Mouse (Mus musculus): ENCODE measurements around the gene Prkrip1.
"Not testable (repeated sequence)": the region's sequence is repeated elsewhere in the genome, so short reads cannot be mapped to it uniquely, and the experiment has no call there.

The Prkrip1 gene

DNA sequence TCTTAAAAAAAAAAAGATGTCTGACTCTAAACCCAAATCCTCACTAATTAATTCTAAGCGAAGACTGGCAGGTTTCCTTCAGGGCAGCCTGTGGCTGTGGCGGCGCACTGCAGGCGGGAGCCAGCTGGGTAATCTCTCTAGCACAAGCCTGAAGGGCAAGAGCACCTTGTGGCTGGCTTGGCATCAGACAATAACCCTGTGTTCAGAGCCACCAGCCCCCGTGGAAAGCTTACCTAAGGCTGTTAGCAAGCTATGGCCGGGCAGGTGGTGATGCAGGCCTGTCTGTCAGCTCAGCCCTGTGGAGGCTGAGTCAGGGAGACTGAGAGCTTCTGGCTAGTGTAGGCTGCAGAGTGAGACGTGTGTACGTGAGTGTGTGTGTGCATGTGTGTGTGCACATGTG lies 33.5 kb downstream of the Prkrip1 start:
- in situ Hi-C loops (cut with MboI, MseI) = no loop called here

DNA sequence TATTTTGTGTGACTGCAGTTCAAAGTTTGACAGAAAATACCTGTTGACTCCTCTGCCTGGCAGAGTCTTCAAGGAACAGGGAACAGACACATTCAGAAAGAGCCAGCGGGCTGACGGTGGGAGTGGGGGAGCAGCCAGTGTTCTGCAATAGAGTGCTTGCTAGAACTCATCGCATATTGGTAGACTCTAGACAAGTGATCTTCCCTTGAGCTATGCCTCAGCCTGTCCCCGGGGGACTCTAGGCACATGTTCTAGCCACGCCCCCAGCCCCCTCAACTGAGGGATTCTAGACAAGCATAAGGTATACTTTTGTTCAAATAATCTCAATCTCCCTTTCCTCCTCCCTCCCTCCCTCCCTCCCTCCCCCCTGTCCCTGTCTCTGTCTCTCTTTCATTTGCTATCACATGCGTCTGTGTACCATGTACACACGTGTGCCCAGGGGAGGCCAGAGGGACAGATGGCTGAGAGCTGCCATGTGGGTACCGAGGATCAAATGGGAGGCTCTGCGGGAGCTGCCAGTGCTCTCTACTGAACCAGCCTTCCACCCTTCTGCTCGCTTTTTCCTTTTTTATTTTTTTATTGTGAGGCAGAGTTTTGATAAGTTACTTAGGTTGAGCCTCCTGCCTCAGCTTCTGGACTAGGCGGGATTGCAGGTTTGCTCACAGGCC lies 34.8 kb downstream of the Prkrip1 start:
- in situ Hi-C loops (cut with MboI, MseI) = no loop called here

DNA sequence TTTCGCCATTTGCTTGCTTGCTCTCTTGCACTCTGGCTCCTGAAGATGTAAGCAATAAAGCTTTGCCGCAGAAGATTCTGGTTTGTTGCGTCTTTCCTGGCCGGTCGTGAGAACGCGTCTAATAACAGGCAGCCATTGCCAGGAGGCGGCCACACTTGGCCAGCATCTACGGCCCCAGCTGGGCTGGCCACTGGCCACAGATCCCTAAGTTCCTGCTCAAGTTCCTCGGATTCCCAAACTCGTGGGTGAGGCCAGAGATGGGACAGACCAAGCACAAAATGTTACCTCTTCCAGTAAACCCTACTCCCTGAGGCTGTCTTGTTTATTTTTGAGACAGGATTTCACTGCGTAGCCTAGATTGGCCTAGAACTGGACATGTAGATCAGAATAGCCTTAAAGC lies 38.7 kb downstream of the Prkrip1 start:
- in situ Hi-C loops (cut with MboI, MseI) = not testable (repeated sequence)

GRCm38 (mm10) chr5:136155399-136155798 lies 43.4 kb downstream of the Prkrip1 start:
- in situ Hi-C loops (cut with MboI, MseI) = no loop called here

DNA sequence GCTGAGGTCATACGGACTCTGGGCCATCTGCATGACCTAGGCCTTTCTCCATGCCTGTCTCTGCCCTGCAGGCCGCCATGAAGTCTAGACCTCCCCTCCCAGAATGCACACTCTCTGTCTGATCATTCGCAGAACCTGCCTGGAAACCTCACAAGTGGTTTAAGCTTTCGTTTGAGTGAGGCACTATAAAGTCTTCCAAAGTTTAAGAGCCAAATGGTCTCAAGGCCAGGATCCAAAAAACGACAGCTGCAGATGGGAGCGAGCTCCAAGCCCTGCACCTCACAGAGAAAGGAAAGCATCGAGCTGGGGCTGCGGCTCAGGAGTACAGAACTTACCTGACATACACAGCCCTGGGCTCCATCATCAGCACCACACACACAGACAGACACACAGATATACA lies 46.4 kb downstream of the Prkrip1 start:
- in situ Hi-C loops (cut with MboI, MseI) = no loop called here

GRCm38 (mm10) chr5:136149134-136149576 lies 49.6 kb downstream of the Prkrip1 start:
- in situ Hi-C loops (cut with MboI, MseI) = not testable (repeated sequence)

DNA sequence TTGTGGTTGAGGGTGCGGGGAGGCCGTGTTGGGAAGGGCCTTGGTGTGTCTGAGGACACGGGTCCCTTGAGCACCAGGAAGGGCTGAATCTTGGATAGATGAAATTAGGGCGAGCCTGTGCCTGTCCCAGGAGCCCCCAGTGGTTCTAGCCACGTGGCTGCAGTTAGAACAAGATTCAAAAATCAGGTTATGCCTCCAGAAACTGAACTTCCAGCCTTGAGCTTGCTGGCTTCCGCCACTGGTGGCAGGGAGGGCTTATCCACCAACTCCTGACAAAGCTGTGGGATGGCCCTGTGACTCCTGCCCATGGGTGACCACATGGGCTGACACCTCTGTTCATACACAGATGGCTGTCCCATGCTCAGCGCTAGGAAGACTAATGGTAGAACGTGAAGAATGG lies 51.1 kb downstream of the Prkrip1 start:
- in situ Hi-C loops (cut with MboI, MseI) = no loop called here

DNA sequence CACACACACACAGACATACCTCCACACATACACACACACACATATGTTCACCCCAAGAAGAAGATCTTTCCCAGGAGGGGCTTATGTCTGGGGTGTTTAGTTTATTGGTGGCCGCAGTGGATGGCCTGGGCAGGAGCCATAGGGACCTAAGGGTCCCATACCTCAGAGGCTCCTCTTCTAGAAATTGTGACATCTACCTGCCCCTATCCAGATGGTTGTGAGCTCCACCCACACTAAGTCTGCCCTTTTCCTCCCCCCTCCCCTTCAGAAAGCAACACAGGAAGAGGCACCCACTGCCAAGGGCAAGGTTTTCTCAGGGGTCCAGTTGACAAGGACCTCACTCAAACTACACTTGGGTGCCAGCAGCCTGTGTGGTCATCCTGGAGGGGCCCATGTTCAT lies 51.8 kb downstream of the Prkrip1 start:
- in situ Hi-C loops (cut with MboI, MseI) = no loop called here

- in situ Hi-C loops (cut with MboI, MseI) = no loop called here
Measured at GRCm38 (mm10) chr5:136144606-136145430, 53.9 kb downstream of the Prkrip1 start.

GRCm38 (mm10) chr5:136143161-136143755 lies 55.5 kb downstream of the Prkrip1 start:
- in situ Hi-C loops (cut with MboI, MseI) = no loop called here

GRCm38 (mm10) chr5:136142746-136143145 lies 56.0 kb downstream of the Prkrip1 start:
- in situ Hi-C loops (cut with MboI, MseI) = no loop called here

GRCm38 (mm10) chr5:136140057-136140482 lies 58.7 kb downstream of the Prkrip1 start:
- in situ Hi-C loops (cut with MboI, MseI) = no loop called here

DNA sequence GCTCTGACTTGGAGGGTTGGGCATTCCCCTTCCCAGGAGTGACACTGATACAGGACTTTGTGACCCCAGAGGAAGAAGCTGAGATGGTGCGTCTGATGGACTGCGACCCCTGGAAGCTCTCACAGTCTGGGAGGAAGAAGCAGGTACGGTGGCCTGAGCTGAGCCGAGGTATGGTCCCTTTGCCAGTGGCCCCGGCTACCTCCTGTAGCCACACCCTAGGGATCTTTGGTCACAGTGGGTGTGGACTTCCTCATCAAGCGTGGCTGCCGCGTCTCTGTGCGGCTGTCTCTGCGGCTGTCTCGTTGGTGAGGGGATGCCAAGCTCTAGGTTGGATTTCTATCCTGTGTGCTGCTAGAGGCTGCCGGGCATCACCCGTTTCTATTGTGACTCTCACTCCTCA lies 59.4 kb downstream of the Prkrip1 start:
- in situ Hi-C loops (cut with MboI, MseI) = no loop called here

DNA sequence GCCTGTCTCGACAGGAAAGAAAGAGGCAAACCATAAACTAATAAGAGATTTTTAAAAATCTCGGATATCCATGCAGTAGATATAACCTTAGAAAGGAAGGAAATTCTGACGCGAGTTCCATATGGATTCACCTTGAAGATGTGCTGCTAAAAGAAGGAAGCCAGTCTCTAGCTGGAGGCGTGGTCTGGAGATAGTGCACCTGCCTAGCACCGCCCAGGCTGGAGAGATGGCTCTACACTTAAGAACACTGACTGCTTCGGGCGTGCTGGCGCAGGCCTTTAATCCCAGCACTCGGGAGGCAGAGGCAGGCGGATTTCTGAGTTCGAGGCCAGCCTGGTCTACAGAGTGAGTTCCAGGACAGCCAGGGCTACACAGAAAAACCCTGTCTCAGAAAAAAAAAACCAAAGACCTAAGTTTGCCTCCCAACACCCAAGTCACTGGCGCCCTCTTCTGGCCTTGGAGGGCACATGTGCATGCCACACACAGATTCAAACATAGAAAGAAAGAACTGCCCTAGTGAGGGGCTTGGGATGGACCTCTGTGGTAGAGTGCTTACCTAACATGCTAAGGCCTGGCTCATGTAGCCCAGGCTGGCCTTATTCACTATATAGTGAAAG lies 61.0 kb downstream of the Prkrip1 start:
- in situ Hi-C loops (cut with MboI, MseI) = no loop called here

DNA sequence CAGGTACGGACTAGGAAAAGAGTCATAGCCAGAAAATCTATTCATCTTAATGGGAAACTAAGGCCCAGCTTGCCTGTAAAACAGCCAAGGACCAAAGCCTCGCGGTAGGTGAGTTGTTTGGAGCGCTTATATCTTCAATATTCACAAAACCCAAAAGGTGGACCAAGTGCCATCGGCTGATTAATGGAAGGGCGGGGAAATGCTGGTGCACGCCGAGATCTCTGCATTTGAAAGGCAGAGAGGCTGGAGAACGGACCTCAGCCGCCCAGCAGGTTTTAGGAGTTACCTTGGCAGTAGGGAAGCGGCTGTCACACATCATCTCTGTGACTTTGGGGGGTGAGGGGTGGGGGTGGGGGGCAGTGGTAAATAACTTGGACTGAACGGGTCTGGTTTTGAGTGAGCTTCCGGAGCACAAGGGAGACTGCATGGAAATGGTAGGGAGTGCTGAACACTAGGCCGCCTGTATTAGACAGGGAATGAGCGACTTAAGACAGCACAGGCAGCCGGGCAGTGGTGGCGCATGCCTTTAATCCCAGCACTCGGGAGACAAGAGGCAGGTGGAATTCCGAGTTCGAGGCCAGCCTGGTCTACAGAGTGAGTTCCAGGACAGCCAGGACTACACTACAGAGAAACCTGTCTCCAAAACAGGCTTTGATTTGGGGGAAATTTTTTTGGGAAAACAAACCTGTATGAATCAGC lies 62.3 kb downstream of the Prkrip1 start:
- in situ Hi-C loops (cut with MboI, MseI) = no loop called here

DNA sequence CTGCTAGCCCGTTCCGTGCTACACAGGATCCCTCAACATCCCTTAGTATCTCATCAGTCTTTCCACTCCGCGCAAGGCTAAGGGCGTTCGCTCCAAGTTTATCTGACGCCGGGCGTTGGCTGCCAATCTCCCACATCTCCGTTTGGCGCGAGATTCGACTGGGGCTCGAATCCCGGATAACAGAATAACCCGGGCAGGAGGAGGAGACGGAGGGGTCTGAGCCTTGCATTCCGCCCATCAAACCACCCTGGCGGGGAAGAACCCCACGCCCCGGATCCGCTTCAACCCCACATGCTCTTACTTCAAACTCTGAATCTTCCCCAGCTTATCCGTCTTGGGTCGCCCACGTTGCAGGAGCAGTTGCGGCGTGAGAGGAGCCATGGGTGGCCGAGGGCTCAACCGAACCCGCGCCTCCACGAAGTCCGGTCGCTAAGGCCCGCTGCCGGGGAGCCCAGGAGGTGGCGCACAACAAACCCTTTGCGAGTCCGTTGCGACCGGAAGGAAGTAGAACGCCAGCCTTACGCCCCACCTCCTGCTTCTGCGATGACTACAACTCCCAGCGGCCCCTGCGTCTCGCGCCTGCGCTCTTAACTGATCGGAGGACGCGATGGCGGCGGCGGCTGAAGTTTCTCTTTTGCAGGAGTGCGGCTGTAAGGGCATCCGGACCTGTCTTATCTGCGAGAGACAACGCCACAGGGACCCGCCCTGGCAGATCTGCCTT lies 63.0 kb downstream of the Prkrip1 start, which contains the start of the genes Lrwd1 and Alkbh4:
Gene Lrwd1 (minus strand): TSS at position 504 of the 721 bp plus-strand sequence.
Gene Alkbh4 (plus strand): TSS at position 576 of the 721 bp plus-strand sequence.
- in situ Hi-C loops (cut with MboI, MseI) = no loop called here
